Mouse (Mus musculus) small intestine, adult 2 months (tissue): ENCODE results near the gene Col7a1.

Experiments used
- CTCF ChIP-seq: fragments of 200-500 bp; IDR thresholded peaks from 2 replicates; pipeline ENCODE4 v1.5.1; 2012; ENCODE audit warnings: low read depth, mild to moderate bottlenecking, control low read depth, inconsistent platforms, low read length, moderate library complexity, mixed read lengths; ENCODE audit not compliant: insufficient replicate concordance, insufficient read length; ENCODE audit errors: extremely low read depth
- POLR2A ChIP-seq: fragments of 200-500 bp; IDR thresholded peaks from 2 replicates; pipeline ENCODE4 v1.6.1; 2012; ENCODE audit warnings: low read depth, mild to moderate bottlenecking, control low read depth, inconsistent platforms, low read length, moderate library complexity

- TF ChIP-seq POLR2A = no peak; the same call in 1 of the 2 replicates
- no peak for TF ChIP-seq CTCF
Measured at GRCm38 (mm10) chr9:109027521-109027920, 74.1 kb downstream of the Col7a1 start.
